Mouse (Mus musculus) ZHBTc4 (cell line): ENCODE data around the gene Gm11096.

Experiments
- DNase-seq: peaks from one replicate; pipeline ENCODE4 v3.0.0-alpha.2; 2011; ENCODE audit warnings: low read depth, low spot score

Gm11096 gene

GRCm38 (mm10) chr17:81441463-81441862, at the start of gene Gm11096:
Gene Gm11096 (plus strand): TSS chr17:81441763.
- no peak for DNase-seq

- DNase-seq = no peak
Measured at GRCm38 (mm10) chr17:81393040-81393439, 48.5 kb upstream of the Gm11096 start.

GRCm38 (mm10) chr17:81394124-81394523, 47.4 kb upstream of the Gm11096 start:
- DNase-seq = no peak

GRCm38 (mm10) chr17:81397434-81397833, 44.1 kb upstream of the Gm11096 start:
- DNase-seq = no peak

- no peak for DNase-seq
Measured at GRCm38 (mm10) chr17:81400377-81400776, 41.2 kb upstream of the Gm11096 start.

GRCm38 (mm10) chr17:81402636-81403035, 38.9 kb upstream of the Gm11096 start:
- DNase-seq = no peak

GRCm38 (mm10) chr17:81403121-81403520, 38.4 kb upstream of the Gm11096 start:
- DNase-seq = no peak

- DNase-seq = no peak
Measured at GRCm38 (mm10) chr17:81404225-81404624, 37.3 kb upstream of the Gm11096 start.

GRCm38 (mm10) chr17:81412736-81413135, 28.8 kb upstream of the Gm11096 start:
- DNase-seq = no peak

- no peak for DNase-seq
Measured at GRCm38 (mm10) chr17:81416361-81417114, 25.0 kb upstream of the Gm11096 start.

- DNase-seq = no peak
Measured at GRCm38 (mm10) chr17:81419802-81420459, 21.6 kb upstream of the Gm11096 start.

- no peak for DNase-seq
Measured at GRCm38 (mm10) chr17:81424256-81424912, 17.2 kb upstream of the Gm11096 start.

- no peak for DNase-seq
Measured at GRCm38 (mm10) chr17:81427245-81427644, 14.3 kb upstream of the Gm11096 start.

- DNase-seq = no peak
Measured at GRCm38 (mm10) chr17:81432733-81433132, 8.8 kb upstream of the Gm11096 start.

GRCm38 (mm10) chr17:81433148-81433547, 8.4 kb upstream of the Gm11096 start:
- no peak for DNase-seq

GRCm38 (mm10) chr17:81455269-81455668, 13.7 kb downstream of the Gm11096 start:
- DNase-seq = no peak

GRCm38 (mm10) chr17:81455977-81456376, 14.4 kb downstream of the Gm11096 start:
- DNase-seq = no peak

GRCm38 (mm10) chr17:81459379-81459778, 17.8 kb downstream of the Gm11096 start:
- no peak for DNase-seq

- DNase-seq = no peak
Measured at GRCm38 (mm10) chr17:81468941-81469340, 27.4 kb downstream of the Gm11096 start.

GRCm38 (mm10) chr17:81473363-81473762, 31.8 kb downstream of the Gm11096 start:
- no peak for DNase-seq

GRCm38 (mm10) chr17:81477420-81477819, 35.9 kb downstream of the Gm11096 start:
- DNase-seq = no peak

- DNase-seq = no peak
Measured at GRCm38 (mm10) chr17:81479807-81480206, 38.2 kb downstream of the Gm11096 start.
